Mouse (Mus musculus): ENCODE data around the gene Ankrd54. TPM values are rescaled to one million over a fixed set of nuclear protein-coding genes. Genes with fewer than 3 reads are reported as not detected.

The Ankrd54 gene
- polyA plus RNA-seq, 1 experiment, result 92.7 TPM

DNA sequence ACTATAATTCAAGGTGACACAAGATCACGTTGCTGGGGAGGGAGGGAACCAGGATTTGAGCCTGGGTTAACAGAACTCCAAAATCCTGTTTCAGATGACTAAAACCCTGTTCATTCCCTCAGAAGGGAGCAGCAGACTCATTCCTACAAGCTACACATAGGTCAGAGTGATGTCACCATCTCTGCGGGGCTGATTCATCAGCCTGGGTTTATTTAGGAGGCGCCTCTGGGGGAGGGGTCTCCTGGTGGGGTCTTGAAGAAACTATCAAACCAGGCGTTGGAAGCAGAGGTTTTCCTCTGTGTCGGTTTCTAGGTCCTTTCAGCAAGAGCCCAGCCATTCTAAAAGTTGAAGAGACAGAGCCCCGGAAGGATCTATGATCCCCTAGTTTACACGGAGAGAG lies 45.3 kb upstream of the Ankrd54 start:
- no peak for TF ChIP-seq CTCF (IDR thresholded peaks at IDR 0.05; ENCODE audit: extremely low read depth, insufficient read length, insufficient replicate concordance, low read depth, low read length)
- TF ChIP-seq POLR2A (IDR thresholded peaks at IDR 0.05; ENCODE audit: low read depth, low read length), result no peak
- Histone ChIP-seq H3K4me1 (ENCODE audit: control insufficient read depth, insufficient read depth, insufficient read length, low read length) (peaks cover 16% of the 10 kb centered on the region; the same call in 1 of the 2 replicates), H3K4me3 (ENCODE audit: low read depth, low read length) (no peak overlapping the region), H3K36me3 (ENCODE audit: control insufficient read depth, insufficient read depth, low read length) (no peaks in the 10 kb centered on the region), H3K27ac (ENCODE audit: insufficient read depth, low read depth, low read length) (no peak overlapping the region), H3K27me3 (ENCODE audit: control insufficient read depth, insufficient read depth, low read length) (no peaks in the 10 kb centered on the region)
- 41% methylated on average over 7 of the region's 7 CpGs for WGBS

DNA sequence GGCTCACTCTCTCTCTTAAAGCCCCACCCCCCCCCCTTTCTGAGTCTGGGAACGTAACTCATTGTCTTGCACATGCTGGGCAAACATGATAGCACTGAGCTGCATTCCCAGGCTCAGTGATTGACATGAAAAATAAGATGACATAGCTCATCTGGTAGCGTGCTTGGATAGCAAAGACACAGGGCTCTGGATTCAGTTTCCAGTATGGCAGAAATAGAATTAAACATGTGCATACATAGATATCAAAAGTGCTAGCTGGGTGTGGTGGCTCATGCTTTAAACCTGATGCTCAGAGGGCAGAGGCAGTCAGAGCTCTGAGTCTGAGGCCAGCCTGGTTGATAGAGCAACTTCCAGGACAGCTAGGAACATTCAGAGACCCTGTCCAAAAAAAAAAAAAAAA lies 43.1 kb upstream of the Ankrd54 start:
- TF ChIP-seq CTCF (IDR thresholded peaks at IDR 0.05; ENCODE audit: extremely low read depth, insufficient read length, insufficient replicate concordance, low read depth, low read length) (no peak), POLR2A (IDR thresholded peaks at IDR 0.05; ENCODE audit: low read depth, low read length) (no peak)
- 79% methylated on average over 2 of the region's 2 CpGs for WGBS
- Histone ChIP-seq H3K36me3 (ENCODE audit: control insufficient read depth, insufficient read depth, low read length) (no peaks in the 10 kb centered on the region), H3K27me3 (ENCODE audit: control insufficient read depth, insufficient read depth, low read length) (no peaks in the 10 kb centered on the region), H3K4me3 (ENCODE audit: low read depth, low read length) (no peak overlapping the region), H3K4me1 (ENCODE audit: control insufficient read depth, insufficient read depth, insufficient read length, low read length) (peaks cover 8% of the 10 kb centered on the region; the same call in 1 of the 2 replicates), H3K27ac (ENCODE audit: insufficient read depth, low read depth, low read length) (no peak overlapping the region)

DNA sequence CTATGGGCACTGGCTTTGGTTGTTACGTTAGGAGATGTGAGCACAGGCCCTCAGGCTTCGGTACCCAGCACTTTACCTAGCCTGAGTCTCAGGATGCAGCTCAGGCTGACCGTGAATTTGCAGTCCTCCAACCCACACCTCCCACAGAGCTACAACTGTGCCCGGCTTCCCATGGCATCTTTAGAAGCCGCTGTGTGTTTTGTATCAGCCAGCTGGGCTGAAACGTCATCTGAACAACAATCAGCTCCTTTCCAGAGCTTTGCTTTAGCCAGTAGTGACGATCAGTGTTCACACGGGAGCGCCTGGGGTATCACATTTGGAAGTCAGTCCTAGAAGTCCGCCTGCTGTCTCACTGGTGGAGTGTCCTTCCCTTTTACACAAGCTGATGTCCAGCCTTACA lies 40.6 kb upstream of the Ankrd54 start:
- Histone ChIP-seq H3K36me3 (ENCODE audit: control insufficient read depth, insufficient read depth, low read length) (no peaks in the 10 kb centered on the region), H3K4me1 (ENCODE audit: control insufficient read depth, insufficient read depth, insufficient read length, low read length) (no peaks in the 10 kb centered on the region), H3K27ac (ENCODE audit: insufficient read depth, low read depth, low read length) (no peak overlapping the region), H3K27me3 (ENCODE audit: control insufficient read depth, insufficient read depth, low read length) (no peaks in the 10 kb centered on the region), H3K4me3 (ENCODE audit: low read depth, low read length) (no peak overlapping the region)
- 80% methylated on average over 10 of the region's 10 CpGs for WGBS
- no peak for TF ChIP-seq POLR2A (IDR thresholded peaks at IDR 0.05; ENCODE audit: low read depth, low read length)
- no peak for TF ChIP-seq CTCF (IDR thresholded peaks at IDR 0.05; ENCODE audit: extremely low read depth, insufficient read length, insufficient replicate concordance, low read depth, low read length)

DNA sequence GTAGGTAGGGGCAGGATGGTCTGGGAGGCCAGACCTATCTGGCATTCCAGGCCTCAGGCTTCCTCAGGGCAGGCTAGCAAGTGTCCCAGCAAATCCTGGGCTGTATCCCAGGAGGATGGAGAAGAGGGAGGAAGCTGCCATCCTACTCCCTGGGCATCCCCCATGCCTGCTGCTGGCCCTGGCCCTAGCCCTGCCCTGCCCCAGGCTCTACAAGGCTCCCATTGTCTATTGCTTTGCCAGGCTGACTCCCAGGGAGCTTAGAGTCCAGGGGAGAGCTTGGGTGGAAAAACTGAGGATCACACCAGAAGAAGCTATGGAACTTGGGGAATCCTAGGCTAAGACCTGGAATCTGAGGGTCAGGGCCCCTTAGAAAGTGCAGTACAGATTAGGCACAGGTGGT lies 38.8 kb upstream of the Ankrd54 start:
- Histone ChIP-seq H3K4me3 (ENCODE audit: low read depth, low read length) (no peak overlapping the region), H3K27ac (ENCODE audit: insufficient read depth, low read depth, low read length) (no peak overlapping the region), H3K27me3 (ENCODE audit: control insufficient read depth, insufficient read depth, low read length) (no peaks in the 10 kb centered on the region), H3K4me1 (ENCODE audit: control insufficient read depth, insufficient read depth, insufficient read length, low read length) (peaks cover 3% of the 10 kb centered on the region), H3K36me3 (ENCODE audit: control insufficient read depth, insufficient read depth, low read length) (no peaks in the 10 kb centered on the region)
- no peak for TF ChIP-seq CTCF (IDR thresholded peaks at IDR 0.05; ENCODE audit: extremely low read depth, insufficient read length, insufficient replicate concordance, low read depth, low read length)
- TF ChIP-seq POLR2A (IDR thresholded peaks at IDR 0.05; ENCODE audit: low read depth, low read length), result no peak

DNA sequence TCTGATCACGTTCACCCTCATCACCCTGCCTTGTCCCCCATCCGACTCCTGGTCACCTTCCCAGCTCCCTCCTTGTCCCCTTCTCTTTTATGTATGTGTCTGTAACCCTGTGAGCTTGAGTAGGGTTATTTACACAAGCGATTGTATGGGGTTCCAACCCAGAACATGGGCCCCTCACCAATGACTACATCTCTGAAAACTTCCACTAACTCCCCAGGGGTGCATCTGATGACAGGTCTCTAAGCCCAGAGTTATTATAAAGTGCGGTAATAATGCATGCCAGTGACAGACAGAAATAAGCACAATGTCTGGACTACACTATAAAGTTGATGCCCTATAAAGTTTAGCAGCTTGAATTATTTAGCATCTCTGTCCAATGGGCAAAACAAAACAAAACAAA lies 37.7 kb upstream of the Ankrd54 start:
- 87% methylated on average over 4 of the region's 4 CpGs for WGBS
- H3K27me3 ChIP-seq (ENCODE audit: control insufficient read depth, insufficient read depth, low read length), result no peaks in the 10 kb centered on the region
- no peak overlapping the region for H3K27ac ChIP-seq (ENCODE audit: insufficient read depth, low read depth, low read length)
- H3K4me1 ChIP-seq (ENCODE audit: control insufficient read depth, insufficient read depth, insufficient read length, low read length), result peaks cover 3% of the 10 kb centered on the region
- TF ChIP-seq CTCF (IDR thresholded peaks at IDR 0.05; ENCODE audit: extremely low read depth, insufficient read length, insufficient replicate concordance, low read depth, low read length), result no peak
- no peak for TF ChIP-seq POLR2A (IDR thresholded peaks at IDR 0.05; ENCODE audit: low read depth, low read length)
- H3K4me3 ChIP-seq (ENCODE audit: low read depth, low read length), result no peak overlapping the region
- peaks cover 3% of the 10 kb centered on the region for H3K36me3 ChIP-seq (ENCODE audit: control insufficient read depth, insufficient read depth, low read length)

DNA sequence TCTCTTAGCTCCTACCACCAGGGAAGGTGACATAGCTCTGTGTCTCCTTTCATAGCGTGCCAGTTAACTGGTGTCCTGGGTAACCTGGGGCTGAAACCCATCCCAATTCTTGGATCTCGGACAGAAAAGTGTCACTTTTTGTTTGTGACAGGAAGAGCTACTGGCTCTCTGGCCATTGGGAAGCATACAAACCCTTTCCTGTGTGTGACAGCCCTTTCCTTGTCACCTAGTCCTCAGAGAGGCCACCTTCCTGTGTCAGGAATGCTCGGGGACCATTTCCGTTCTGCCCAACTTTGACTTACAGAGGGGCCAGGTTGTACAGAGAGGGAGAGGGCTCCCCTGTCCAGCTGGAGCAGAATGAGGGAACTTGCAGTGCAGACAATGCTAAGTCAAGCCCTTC lies 36.8 kb upstream of the Ankrd54 start:
- no peak overlapping the region for H3K27ac ChIP-seq (ENCODE audit: insufficient read depth, low read depth, low read length)
- TF ChIP-seq CTCF (IDR thresholded peaks at IDR 0.05; ENCODE audit: extremely low read depth, insufficient read length, insufficient replicate concordance, low read depth, low read length) (no peak), POLR2A (IDR thresholded peaks at IDR 0.05; ENCODE audit: low read depth, low read length) (no peak)
- H3K4me3 ChIP-seq (ENCODE audit: low read depth, low read length), result no peak overlapping the region
- WGBS, result 83% methylated on average over 4 of the region's 4 CpGs
- no peaks in the 10 kb centered on the region for H3K27me3 ChIP-seq (ENCODE audit: control insufficient read depth, insufficient read depth, low read length)
- peaks cover 3% of the 10 kb centered on the region for H3K4me1 ChIP-seq (ENCODE audit: control insufficient read depth, insufficient read depth, insufficient read length, low read length)
- H3K36me3 ChIP-seq (ENCODE audit: control insufficient read depth, insufficient read depth, low read length), result peaks cover 8% of the 10 kb centered on the region

DNA sequence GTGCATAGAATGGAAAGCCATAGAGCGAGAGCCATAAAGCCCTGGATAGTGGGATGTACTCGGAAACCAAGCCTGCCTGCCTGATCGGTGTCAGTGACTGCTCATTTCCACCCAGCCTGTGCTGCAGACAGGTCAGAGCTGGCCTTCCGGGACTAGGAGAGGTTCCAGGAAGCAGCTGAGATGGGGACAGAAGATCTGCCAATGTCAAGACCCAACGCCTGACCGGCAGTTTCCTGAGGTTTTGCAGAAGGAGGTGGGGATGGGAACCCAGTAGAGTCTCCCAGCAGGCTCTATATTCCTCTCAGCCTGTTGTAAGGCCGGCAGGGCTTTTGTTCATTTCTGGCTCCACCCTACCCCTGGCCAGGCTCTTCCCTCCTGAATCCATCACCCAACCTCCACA lies 36.2 kb upstream of the Ankrd54 start:
- peaks cover 3% of the 10 kb centered on the region for H3K4me1 ChIP-seq (ENCODE audit: control insufficient read depth, insufficient read depth, insufficient read length, low read length)
- peaks cover 14% of the 10 kb centered on the region for H3K36me3 ChIP-seq (ENCODE audit: control insufficient read depth, insufficient read depth, low read length)
- WGBS, result 74% methylated on average over 7 of the region's 7 CpGs
- TF ChIP-seq CTCF (IDR thresholded peaks at IDR 0.05; ENCODE audit: extremely low read depth, insufficient read length, insufficient replicate concordance, low read depth, low read length) (no peak), POLR2A (IDR thresholded peaks at IDR 0.05; ENCODE audit: low read depth, low read length) (no peak)
- H3K27ac ChIP-seq (ENCODE audit: insufficient read depth, low read depth, low read length), result peak overlapping the region; percentile 50; the same call in 1 of the 2 replicates
- no peak overlapping the region for H3K4me3 ChIP-seq (ENCODE audit: low read depth, low read length)
- no peaks in the 10 kb centered on the region for H3K27me3 ChIP-seq (ENCODE audit: control insufficient read depth, insufficient read depth, low read length)

DNA sequence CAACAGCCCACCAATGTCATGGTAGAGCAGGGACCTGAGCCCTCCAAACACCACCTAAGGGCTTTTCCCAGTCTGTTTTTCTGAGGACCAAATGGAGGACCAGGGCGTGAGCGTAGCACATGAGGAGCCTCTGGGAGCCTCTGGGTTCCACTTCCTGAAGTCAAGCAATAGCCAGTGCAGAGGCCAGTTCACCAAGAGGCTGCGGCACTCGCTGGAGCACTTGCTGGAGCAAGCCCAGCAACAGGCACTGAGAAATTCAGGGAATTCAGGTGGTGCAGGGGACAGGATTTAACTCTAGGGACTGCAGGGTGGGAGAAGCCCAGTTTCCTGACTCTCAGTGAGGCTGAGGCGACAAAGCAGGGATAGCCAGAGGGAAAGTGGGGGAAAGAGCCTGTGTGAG lies 35.5 kb upstream of the Ankrd54 start:
- peaks cover 20% of the 10 kb centered on the region for H3K36me3 ChIP-seq (ENCODE audit: control insufficient read depth, insufficient read depth, low read length)
- H3K27me3 ChIP-seq (ENCODE audit: control insufficient read depth, insufficient read depth, low read length), result no peaks in the 10 kb centered on the region
- peak overlapping the region; percentile 50 for H3K27ac ChIP-seq (ENCODE audit: insufficient read depth, low read depth, low read length)
- WGBS, result 80% methylated on average over 5 of the region's 5 CpGs
- TF ChIP-seq CTCF (IDR thresholded peaks at IDR 0.05; ENCODE audit: extremely low read depth, insufficient read length, insufficient replicate concordance, low read depth, low read length), result no peak
- no peak for TF ChIP-seq POLR2A (IDR thresholded peaks at IDR 0.05; ENCODE audit: low read depth, low read length)
- H3K4me1 ChIP-seq (ENCODE audit: control insufficient read depth, insufficient read depth, insufficient read length, low read length), result peaks cover 3% of the 10 kb centered on the region
- no peak overlapping the region for H3K4me3 ChIP-seq (ENCODE audit: low read depth, low read length)
